Comparison of ENCODE assay signal across 13 mouse cellular contexts in the genomic region with DNA sequence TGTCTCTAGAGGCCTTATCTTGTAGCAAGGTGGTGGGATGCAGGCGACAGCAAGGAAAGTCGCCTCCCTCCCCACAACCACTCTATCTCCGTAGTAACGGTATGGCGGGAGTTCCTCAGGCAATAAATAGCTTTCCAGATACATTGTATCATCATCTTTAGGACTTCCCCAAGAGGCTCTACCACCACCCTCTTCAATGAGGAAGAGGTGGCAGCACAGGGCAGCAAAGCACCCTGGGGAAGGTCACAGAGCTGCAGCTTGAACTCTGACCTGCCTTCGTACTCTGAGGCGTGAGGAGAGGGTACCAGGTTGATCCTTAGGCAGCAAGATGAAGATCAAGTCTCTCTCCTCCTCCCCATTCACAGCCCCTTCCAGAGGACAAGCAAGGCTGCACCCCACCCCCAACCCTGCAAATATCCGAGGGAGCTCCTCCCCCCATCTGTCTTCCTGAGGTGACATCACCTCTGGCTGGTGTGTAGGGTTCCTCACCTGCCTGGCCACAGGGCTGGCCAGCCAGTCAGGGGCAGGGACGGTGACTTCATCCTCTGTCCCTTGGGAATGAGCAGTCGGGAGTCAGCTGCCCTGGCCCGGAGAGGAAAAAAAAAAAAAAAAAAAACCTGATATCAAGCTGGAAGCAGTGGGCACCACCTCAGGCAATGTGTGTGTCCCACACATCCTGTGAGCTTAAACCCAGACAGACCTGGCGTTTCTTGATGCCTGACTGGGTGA. TPM values are rescaled to one million over a fixed set of nuclear protein-coding genes. Genes with fewer than 3 reads are reported as not detected.
DNase-seq lines count a peak whose midpoint lies in the region; ATAC-seq and TF ChIP-seq lines count a peak whose summit lies in the region.
"Had no signal": no experiment of that assay in that cellular context is flagged by ENCODE, and none has a peak within 500 bp of the region (broad histone marks: within the 10 kb centered on the region; RNA-seq: fewer than 3 reads in every experiment).

No protein-coding gene starts in this region.

- intact Hi-C loops in gastrocnemius, adult 2 months (cut with DNase I): no loop called here
- intact Hi-C loops in gastrocnemius, postnatal 36 days (cut with DNase I): no loop called here

- H3K36me3 ChIP-seq in lung, embryonic 16.5 days (ENCODE audit: control insufficient read depth, insufficient read depth, low read length): no peaks in the 10 kb centered on the region
- H3K36me3 ChIP-seq in intestine, embryonic 14.5 days (ENCODE audit: control insufficient read depth, insufficient read depth, low read length): no peaks in the 10 kb centered on the region
- H3K36me3 ChIP-seq in forebrain, embryonic 13.5 days (ENCODE audit: poor library complexity, severe bottlenecking): no peaks in the 10 kb centered on the region
- H3K36me3 ChIP-seq: midbrain, embryonic 15.5 days had no signal

- no peaks in the 10 kb centered on the region for H3K27me3 ChIP-seq in lung, embryonic 16.5 days (ENCODE audit: control insufficient read depth, insufficient read depth, low read depth, low read length)
- H3K27me3 ChIP-seq in intestine, embryonic 14.5 days (replicated peaks; ENCODE audit: control insufficient read depth, insufficient read depth, low read length): no peaks in the 10 kb centered on the region
- no peaks in the 10 kb centered on the region for H3K27me3 ChIP-seq in forebrain, embryonic 13.5 days
- H3K27me3 ChIP-seq: midbrain, embryonic 15.5 days had no signal

- peak; percentile 26; the same call in 1 of the 2 replicates for ATAC-seq in lung, embryonic 16.5 days (ENCODE audit: low read depth)
- peak; percentile 25; the same call in 1 of the 2 replicates for ATAC-seq in intestine, embryonic 14.5 days (replicated peaks; ENCODE audit: low FRiP score, low TSS enrichment, low read depth)
- no peak for ATAC-seq in erythroblast, adult 5-6 weeks (replicated peaks; ENCODE audit: low FRiP score, poor library complexity, severe bottlenecking)
- ATAC-seq in forebrain, embryonic 13.5 days: no peak
- ATAC-seq: midbrain, embryonic 15.5 days had no signal

- no peaks in the 10 kb centered on the region for H3K9me3 ChIP-seq in lung, embryonic 16.5 days (ENCODE audit: control insufficient read depth, low read length)
- H3K9me3 ChIP-seq in intestine, embryonic 14.5 days (ENCODE audit: control insufficient read depth, low read length): no peaks in the 10 kb centered on the region
- no peaks in the 10 kb centered on the region; the same call in 1 of the 2 replicates for H3K9me3 ChIP-seq in forebrain, embryonic 13.5 days (replicated peaks)
- H3K9me3 ChIP-seq: midbrain, embryonic 15.5 days had no signal

- H3K9ac ChIP-seq in lung, embryonic 16.5 days (ENCODE audit: low read length): no peak overlapping the region
- no peak overlapping the region for H3K9ac ChIP-seq in intestine, embryonic 14.5 days (ENCODE audit: low read length)
- no peak overlapping the region for H3K9ac ChIP-seq in forebrain, embryonic 13.5 days
- H3K9ac ChIP-seq: midbrain, embryonic 15.5 days had no signal

- peaks cover 30% of the 10 kb centered on the region for H3K4me1 ChIP-seq in lung, embryonic 16.5 days (replicated peaks; ENCODE audit: control insufficient read depth, insufficient read depth, low read length)
- peaks cover 25% of the 10 kb centered on the region for H3K4me1 ChIP-seq in intestine, embryonic 14.5 days (replicated peaks; ENCODE audit: control insufficient read depth, insufficient read depth, low read length)
- H3K4me1 ChIP-seq in forebrain, embryonic 13.5 days: peaks cover 46% of the 10 kb centered on the region

- H3K4me2 ChIP-seq in lung, embryonic 16.5 days (ENCODE audit: low read depth, low read length): no peak overlapping the region
- no peak overlapping the region for H3K4me2 ChIP-seq in intestine, embryonic 14.5 days (ENCODE audit: low read length)
- H3K4me2 ChIP-seq in forebrain, embryonic 13.5 days: no peak overlapping the region
- H3K4me2 ChIP-seq: midbrain, embryonic 15.5 days had no signal

- 25% methylated on average over 12 of the region's 12 CpGs for WGBS in lung, embryonic 16.5 days
- 36% methylated on average over 12 of the region's 12 CpGs for WGBS in intestine, embryonic 14.5 days
- 58% methylated on average over 12 of the region's 12 CpGs for WGBS in forebrain, embryonic 13.5 days

- H3K4me3 ChIP-seq in gastrocnemius, adult 2 months: no peak overlapping the region
- H3K4me3 ChIP-seq in lung, embryonic 16.5 days (ENCODE audit: low read length): no peak overlapping the region
- H3K4me3 ChIP-seq in intestine, embryonic 14.5 days (ENCODE audit: low read depth, low read length): no peak overlapping the region
- H3K4me3 ChIP-seq in forebrain, embryonic 13.5 days: no peak overlapping the region
- H3K4me3 ChIP-seq: midbrain, embryonic 15.5 days had no signal

- no peak for TF ChIP-seq CTCF in gastrocnemius, adult 2 months (IDR thresholded peaks at IDR 0.05)

- H3K27ac ChIP-seq in gastrocnemius, adult 2 months: peak overlapping the region; percentile 78
- H3K27ac ChIP-seq in lung, embryonic 16.5 days (ENCODE audit: low read length): no peak overlapping the region
- no peak overlapping the region for H3K27ac ChIP-seq in intestine, embryonic 14.5 days (ENCODE audit: low read depth)
- no peak overlapping the region for H3K27ac ChIP-seq in forebrain, embryonic 13.5 days
- H3K27ac ChIP-seq: midbrain, embryonic 15.5 days had no signal

- DNase-seq in gastrocnemius, adult 2 months: peak; percentile 70
- no peak for DNase-seq in gastrocnemius, postnatal 36 days
- no peak for DNase-seq in lung, postnatal 25 days (ENCODE audit: low spot score)
- DNase-seq in intestine, embryonic 14.5 days (ENCODE audit: low spot score): no peak
- DNase-seq in skeletal muscle tissue, adult 2 months (ENCODE audit: low read depth, low spot score): peak; percentile 74
- DNase-seq: B cell, adult 2 months; kidney, adult 11 months had no signal

RNA-seq across cellular contexts. Expression of a gene that starts 41.1 kb away (rescaled TPM):
- total RNA-seq in gastrocnemius, adult 2 months (2021): 1 to 10 TPM in 1 of 2 experiments, under 1 TPM in 1; 0.79 to 1.0 TPM
- under 1 TPM; 0.54 to 0.66 TPM for total RNA-seq in gastrocnemius, postnatal 36 days (2021)
- polyA plus RNA-seq in lung, embryonic 16.5 days (2015; fragmentation: Nextera tagmentation; extraction: Ambion mirVana): 1.0 and 1.4 TPM in 2 replicates
- polyA plus RNA-seq in intestine, embryonic 14.5 days (2014; fragmentation: Nextera tagmentation; extraction: Ambion mirVana): 0.28 and 1.2 TPM in 2 replicates
- not detected in 2 replicates for total RNA-seq in erythroblast, adult 5-6 weeks (2015; ENCODE audit: low replicate concordance)
- not detected in 2 replicates for total RNA-seq in erythroblast, adult 5-6 weeks (2017; ENCODE audit: low replicate concordance)
- 0.57 and 0.65 TPM in 2 replicates for polyA plus RNA-seq in forebrain, embryonic 13.5 days (2015; fragmentation: Nextera tagmentation; extraction: Ambion mirVana)

RNA-seq across cellular contexts. Expression of a gene that starts 52.6 kb away (rescaled TPM):
- total RNA-seq in gastrocnemius, adult 2 months (2021): not detected
- not detected for total RNA-seq in gastrocnemius, postnatal 36 days (2021)
- polyA plus RNA-seq in lung, embryonic 16.5 days (2015; fragmentation: Nextera tagmentation; extraction: Ambion mirVana): not detected in 2 replicates
- polyA plus RNA-seq in intestine, embryonic 14.5 days (2014; fragmentation: Nextera tagmentation; extraction: Ambion mirVana): not detected in 2 replicates
- total RNA-seq in erythroblast, adult 5-6 weeks (2015; ENCODE audit: low replicate concordance): not detected in 2 replicates
- total RNA-seq in erythroblast, adult 5-6 weeks (2017; ENCODE audit: low replicate concordance): not detected in 2 replicates
- polyA plus RNA-seq in forebrain, embryonic 13.5 days (2015; fragmentation: Nextera tagmentation; extraction: Ambion mirVana): not detected in 2 replicates
- total RNA-seq: left cerebral cortex, postnatal 25 days had no signal
- polyA plus RNA-seq: cortical plate, adult 2 months; midbrain, embryonic 15.5 days had no signal

Comparison
In these comparisons a context has a peak if more than half of its experiments do, and no peak if none do; other contexts are left out.
1. DNase-seq: peak in gastrocnemius, adult 2 months (single experiment) and skeletal muscle tissue, adult 2 months (single experiment); none in gastrocnemius, postnatal 36 days (0 of 2), lung, postnatal 25 days (single experiment) and intestine, embryonic 14.5 days (single experiment).
2. ATAC-seq: peak in lung, embryonic 16.5 days (single experiment) and intestine, embryonic 14.5 days (single experiment); none in erythroblast, adult 5-6 weeks (single experiment) and forebrain, embryonic 13.5 days (single experiment).